Mouse (Mus musculus): ENCODE data around the gene Sash3. TPM values are rescaled to one million over a fixed set of nuclear protein-coding genes. Genes with fewer than 3 reads are reported as not detected.

The Sash3 gene
- total RNA-seq, 2 experiments from 2014 or later, result 38.6 to 49.8 TPM

DNA sequence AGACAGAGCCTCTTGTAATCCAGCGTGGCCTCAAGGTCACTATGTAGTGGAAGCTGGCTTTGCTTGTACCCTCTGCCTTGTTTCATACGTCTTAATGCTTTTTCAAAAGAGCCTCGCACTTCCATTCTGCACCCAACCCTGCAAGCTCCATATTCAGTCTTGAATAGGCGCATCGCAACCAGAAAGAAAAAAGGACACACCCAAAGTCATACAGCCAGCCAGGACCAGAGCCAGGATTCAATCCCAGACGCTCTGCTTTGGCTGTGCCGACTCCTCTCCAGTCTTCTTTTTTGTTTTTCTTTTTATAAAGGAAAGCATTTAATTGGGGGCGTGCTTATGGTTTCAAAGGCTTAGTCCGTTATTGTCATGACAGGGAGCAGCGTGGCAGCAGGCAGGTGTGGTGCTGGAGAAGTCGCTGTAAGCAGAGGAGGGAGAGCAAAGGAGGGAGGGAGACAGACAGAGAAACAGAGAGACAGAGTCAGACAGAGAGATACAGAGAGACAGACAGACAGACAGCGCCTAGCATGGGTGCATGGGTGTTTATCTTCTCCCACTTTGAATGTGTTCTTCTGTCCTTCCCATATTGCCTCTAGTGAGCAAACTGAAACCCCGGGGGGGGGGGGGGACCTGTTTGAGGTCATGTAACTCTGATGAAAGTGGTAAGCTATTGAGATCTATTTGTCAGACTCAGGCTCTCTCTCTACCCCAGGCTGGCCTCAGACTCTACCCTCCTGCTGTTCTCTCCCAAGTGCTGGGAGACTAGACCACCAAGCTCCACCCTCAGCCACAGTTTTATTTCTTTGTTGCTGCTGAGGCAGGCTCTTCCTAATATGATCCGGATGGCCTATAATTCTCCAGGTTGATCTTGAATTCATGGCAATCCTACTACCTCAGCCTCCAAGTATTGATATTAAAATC is 6.6 kb upstream of the Sash3 start:
- no peak for ATAC-seq (replicated peaks; ENCODE audit: low FRiP score, low TSS enrichment, poor library complexity, severe bottlenecking)

DNA sequence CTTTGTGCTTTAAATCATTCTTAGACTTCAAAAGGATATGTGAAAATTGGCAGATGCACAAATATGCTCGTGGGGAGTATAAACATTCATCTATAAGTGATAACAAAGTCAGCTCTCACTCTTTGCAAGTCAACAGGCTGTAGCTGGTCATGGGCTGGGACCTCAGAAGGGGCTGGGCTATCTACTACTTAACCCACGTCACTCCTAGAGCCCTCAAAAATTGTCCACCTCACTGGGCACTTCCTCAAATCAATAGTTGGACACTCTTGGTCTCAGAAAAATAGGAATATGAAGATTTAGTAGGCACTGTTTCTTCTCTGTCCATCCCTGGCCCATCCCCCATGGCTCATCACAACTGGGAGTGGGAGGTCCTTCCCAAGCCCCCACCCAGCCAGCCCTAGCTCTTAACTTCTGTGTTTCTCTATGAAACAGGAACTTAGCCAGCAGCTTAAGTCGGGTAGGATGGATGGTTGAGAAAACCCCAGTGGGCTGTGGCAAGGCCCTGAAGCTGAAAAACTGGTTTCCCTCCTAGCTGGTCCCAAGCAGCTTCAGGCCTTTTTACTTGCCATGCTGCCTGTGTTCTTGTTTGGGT is 5.9 kb upstream of the Sash3 start:
- ATAC-seq (replicated peaks; ENCODE audit: low FRiP score, low TSS enrichment, poor library complexity, severe bottlenecking), result no peak

DNA sequence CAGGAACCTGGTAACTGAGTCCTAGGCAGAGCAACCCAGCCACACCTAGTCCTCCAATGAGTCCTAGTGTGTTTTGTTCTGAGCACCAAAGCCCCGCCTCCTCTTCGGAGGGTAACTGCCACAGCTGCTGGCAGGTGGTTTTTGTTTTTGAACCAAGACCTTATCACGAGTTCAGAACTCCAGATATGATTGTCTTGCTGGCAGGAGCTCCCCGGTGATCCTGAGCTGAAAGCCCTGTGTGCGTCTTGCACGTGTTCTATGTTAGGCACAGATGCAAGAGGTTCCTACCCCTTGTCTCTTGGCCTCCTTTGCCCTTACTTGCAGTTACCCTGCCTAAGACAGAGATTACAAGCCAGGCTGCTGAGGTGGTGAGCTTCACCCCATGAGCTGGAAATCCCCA is 4.8 kb upstream of the Sash3 start:
- ATAC-seq (replicated peaks; ENCODE audit: low FRiP score, low TSS enrichment, poor library complexity, severe bottlenecking), result peak; percentile 58

DNA sequence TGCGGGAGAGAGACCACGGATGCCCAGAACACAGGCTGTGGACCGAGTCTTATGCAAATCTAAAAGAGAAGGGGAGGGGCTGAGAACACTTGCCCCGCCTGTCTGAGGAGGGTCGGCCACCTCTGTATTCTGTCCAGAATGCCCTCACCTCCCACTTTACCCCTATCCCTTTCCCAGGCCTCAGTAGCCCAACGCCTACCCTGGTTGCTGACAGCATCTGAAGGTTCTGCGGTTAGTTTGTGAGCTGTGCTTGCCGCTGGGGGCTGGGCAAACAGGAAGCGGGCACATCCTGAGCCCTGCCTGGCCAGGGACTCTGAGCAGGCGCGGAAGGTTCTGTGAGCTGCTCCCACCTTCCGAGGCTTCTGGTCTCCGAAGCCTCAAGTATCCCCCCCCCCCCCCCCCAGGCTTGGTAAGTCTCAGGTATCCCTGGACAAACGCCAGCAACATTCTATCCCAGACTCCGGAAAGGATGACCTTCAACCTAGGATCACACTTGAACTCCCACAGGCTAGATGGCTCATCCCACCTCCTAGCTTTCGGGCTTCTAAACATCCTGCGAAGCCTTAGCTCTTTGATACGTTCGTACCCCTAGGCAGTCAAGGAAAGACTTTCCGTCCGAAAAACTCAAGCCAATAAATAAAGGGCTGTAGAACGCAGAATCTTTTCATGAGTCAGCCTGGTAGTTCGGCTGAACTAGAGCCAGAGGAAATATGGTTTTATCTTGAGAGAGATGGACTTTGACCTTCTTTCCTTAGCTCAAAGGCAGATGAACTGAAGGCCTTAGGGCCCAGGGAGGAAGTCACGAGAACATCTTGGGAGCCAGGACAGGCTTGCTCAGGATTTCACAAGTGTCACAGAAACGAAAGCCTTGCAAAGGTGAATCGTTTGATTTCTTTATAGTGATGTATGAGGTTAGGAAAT is 2.6 kb upstream of the Sash3 start:
- peak; percentile 60 for ATAC-seq (replicated peaks; ENCODE audit: low FRiP score, low TSS enrichment, poor library complexity, severe bottlenecking)

DNA sequence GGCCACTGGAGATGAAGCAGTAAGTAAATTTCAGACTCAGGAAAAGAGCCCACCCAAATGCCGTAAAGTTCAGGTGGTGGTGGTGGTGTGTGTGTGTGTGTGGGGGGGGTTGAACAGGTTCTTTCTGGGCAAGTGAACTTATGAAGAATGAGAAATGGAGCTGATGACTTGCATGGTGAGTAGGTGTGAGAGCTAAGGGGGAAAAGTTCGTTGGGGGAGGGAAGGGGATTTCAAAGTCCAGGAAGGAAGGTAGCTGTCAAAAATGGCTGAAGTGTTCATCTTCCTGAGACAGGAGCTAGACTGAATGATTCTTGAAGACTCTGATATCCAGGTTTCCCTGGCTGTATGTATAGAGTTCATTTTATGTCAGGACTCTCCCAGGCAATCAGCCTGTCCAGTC is 990 bp downstream of the Sash3 start:
- no peak for ATAC-seq (replicated peaks; ENCODE audit: low FRiP score, low TSS enrichment, poor library complexity, severe bottlenecking)

DNA sequence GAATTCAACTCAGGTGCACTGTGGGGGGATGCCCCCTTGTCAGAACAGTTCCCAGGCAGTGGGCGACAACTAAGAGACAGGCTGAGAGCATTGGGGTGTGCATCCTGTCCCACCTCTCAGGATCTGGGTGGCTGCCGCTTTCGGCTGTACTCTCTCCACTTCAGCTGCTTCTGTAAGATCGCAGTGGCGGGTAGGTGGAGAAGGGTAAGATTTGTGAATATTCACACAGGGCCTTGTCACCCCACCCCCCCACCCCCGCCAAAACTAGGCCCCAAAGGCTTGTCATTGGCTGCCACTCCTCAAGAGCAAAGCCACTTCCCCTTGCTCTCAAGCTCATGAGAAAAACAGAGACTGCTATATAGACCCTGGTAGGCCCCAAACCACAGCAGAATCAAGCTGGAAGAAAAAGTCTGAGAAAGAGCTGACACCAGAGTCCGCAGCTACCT is 1.5 kb downstream of the Sash3 start:
- no peak for ATAC-seq (replicated peaks; ENCODE audit: low FRiP score, low TSS enrichment, poor library complexity, severe bottlenecking)

GRCm38 (mm10) chrX:48152106-48152505 is 5.9 kb downstream of the Sash3 start:
- no peak for ATAC-seq (replicated peaks; ENCODE audit: low FRiP score, low TSS enrichment, poor library complexity, severe bottlenecking)

GRCm38 (mm10) chrX:48153414-48153813 is 7.2 kb downstream of the Sash3 start:
- peak; percentile 97 for ATAC-seq (replicated peaks; ENCODE audit: low FRiP score, low TSS enrichment, poor library complexity, severe bottlenecking)

- ATAC-seq (replicated peaks; ENCODE audit: low FRiP score, low TSS enrichment, poor library complexity, severe bottlenecking), result no peak
These were observed 7.7 kb downstream of the Sash3 start for GRCm38 (mm10) chrX:48153949-48154348.

- no peak for ATAC-seq (replicated peaks; ENCODE audit: low FRiP score, low TSS enrichment, poor library complexity, severe bottlenecking)
These were observed 9.3 kb downstream of the Sash3 start for GRCm38 (mm10) chrX:48155489-48155888.

DNA sequence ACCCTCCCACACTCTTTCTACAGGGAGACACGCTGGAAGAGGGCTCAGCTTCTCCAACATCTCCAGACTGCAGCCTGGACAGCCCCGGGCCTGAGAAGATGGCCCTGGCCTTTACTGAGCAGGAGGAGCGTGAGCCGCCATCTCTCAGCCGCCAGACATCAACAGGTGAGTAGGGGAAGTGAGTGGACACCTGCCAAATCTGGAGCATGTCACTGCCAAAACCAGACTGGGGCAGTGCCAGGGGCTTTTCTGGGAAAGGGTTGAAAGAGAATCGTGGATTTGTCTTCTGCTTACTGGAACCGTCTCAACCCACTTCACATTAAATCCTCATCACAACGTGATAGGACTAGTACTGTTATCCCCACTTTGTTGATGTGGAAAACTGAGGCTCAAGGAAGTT is 11.2 kb downstream of the Sash3 start:
- no peak for ATAC-seq (replicated peaks; ENCODE audit: low FRiP score, low TSS enrichment, poor library complexity, severe bottlenecking)

DNA sequence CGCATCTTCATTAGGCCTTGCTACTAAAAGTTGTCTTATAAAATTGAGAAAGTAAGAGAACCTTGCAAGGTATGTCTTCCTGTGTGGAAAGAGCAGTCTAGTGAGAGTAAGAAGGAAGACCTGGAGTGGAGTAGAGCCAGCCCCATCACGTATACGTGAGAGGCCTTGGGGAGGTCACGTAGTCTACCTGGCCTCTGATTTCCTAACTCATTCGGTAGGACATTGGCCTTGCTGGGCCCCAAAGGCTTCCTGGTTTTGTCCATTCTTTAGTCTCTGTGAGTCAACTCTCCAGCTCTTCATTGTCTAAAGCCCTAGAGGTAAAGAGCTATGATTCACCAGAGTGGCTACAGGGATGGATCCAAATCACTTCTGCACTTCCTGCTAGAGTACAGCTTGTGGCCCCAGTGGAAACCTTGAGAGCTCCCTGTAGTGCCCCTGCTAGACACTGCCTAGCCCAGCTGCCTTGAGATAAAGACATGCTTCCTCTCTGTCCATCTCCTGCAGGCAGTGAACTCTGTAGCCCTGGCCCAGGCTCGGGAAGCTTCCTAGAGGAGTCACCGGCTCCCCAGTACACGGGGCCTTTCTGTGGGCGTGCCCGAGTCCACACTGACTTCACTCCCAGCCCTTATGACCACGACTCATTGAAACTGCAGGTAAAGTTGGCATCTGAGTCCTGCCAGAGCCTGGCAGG is 12.1 kb downstream of the Sash3 start:
- ATAC-seq (replicated peaks; ENCODE audit: low FRiP score, low TSS enrichment, poor library complexity, severe bottlenecking), result no peak

DNA sequence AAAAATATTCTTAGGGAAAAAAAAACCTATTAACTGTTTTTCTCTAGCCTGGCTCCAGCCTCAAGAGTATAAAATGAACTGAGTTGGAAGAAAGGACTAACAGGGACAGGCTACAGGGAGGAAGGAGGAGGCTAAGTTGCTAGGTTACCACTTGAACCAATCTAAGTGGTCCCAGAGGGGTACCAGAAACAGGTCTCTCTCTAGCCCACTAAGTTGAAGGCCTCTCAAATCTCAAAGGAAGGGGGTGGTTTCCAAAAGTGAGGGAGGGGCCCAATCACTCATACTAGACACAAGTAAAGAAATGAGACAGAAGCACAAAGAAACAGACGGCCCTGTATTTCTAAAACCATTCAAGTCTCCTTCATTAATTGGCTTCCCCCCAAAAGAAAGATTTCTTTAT is 23.7 kb downstream of the Sash3 start:
- no peak for ATAC-seq (replicated peaks; ENCODE audit: low FRiP score, low TSS enrichment, poor library complexity, severe bottlenecking)

GRCm38 (mm10) chrX:48170368-48170767 is 24.1 kb downstream of the Sash3 start:
- no peak for ATAC-seq (replicated peaks; ENCODE audit: low FRiP score, low TSS enrichment, poor library complexity, severe bottlenecking)

- no peak for ATAC-seq (replicated peaks; ENCODE audit: low FRiP score, low TSS enrichment, poor library complexity, severe bottlenecking)
These were observed 35.6 kb downstream of the Sash3 start for GRCm38 (mm10) chrX:48181844-48182243.

GRCm38 (mm10) chrX:48184703-48185102 is 38.5 kb downstream of the Sash3 start:
- no peak for ATAC-seq (replicated peaks; ENCODE audit: low FRiP score, low TSS enrichment, poor library complexity, severe bottlenecking)

DNA sequence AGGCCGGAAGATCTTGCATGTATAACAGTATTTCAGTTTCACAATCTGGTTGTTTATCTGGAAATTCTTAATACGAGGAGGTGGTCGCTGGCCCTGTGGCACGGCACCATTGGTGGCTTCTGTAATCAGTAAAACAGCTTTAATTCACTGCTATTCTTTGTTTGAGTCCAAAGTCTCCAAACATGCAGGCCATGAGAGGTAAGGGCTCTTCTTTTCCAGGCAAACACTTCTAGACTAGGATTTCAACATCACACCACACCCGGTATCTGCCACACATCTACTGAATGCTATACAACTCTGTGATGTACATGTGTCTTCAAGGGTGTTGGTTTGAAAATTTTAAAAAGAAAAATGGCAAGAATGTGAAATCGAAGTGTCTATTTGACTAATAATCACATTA is 45.0 kb downstream of the Sash3 start:
- ATAC-seq (replicated peaks; ENCODE audit: low FRiP score, low TSS enrichment, poor library complexity, severe bottlenecking), result no peak

DNA sequence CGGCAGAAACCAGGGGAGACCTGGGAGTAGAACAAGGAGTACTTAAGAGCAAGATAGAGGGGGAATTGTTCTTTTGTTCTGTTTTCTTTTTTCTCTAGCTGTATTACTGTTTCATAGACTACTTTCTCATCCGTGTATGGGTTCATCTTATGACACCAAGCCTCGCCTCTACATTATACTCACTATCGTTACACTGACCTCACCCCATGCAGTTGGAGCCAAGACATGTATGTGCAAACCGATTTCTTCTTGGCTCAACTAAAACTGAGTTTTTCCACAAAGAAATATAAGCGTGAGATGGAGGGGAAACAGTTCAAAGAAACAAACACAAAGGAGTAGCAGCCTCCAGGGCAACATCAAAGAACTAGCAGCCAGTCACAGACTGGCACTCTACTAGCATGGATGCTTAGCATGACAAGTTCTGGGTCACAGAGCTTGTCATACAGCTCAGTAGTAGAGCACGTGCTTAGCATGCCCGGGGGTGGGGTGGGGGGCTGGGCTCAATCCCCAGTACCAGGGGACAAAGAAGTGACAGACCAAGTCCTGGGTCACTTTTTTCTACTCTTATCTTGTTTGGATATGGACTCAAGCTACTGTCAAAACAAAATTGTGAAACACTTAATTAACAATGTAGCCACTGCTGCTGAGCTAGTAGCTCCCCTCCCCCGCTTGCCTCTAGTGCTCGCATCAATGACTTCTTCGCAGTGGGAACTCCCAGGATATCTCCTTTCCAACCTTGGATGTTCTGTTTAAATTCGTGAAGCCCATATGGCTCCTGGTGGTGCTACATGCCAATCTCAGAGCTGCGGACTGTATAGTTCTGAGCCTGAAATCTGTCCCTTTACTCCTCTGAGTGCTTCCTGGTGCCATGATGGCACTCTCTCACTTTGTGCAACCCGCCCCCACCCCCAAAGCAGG is 47.3 kb downstream of the Sash3 start:
- no peak for ATAC-seq (replicated peaks; ENCODE audit: low FRiP score, low TSS enrichment, poor library complexity, severe bottlenecking)

Measured in megakaryocyte-erythroid progenitor cell, adult 5-6 weeks (primary cell).